Mouse (Mus musculus) heart, embryonic 14.5 days (tissue): ENCODE results near the gene Dcst2. TPM values are rescaled to one million over a fixed set of nuclear protein-coding genes. Genes with fewer than 3 reads are reported as not detected.

Experiments used
- ATAC-seq: fragments of 200-750 bp; cut with Nextera tagmentation; 2 replicates; pipeline ENCODE4 v1.8.0; 2017; ENCODE audit warnings: low read depth, moderate TSS enrichment; ENCODE audit not compliant: insufficient number of reproducible peaks, insufficient read depth, low FRiP score
- H3K27ac ChIP-seq, 2 experiments: fragments of 200-500 bp in 1 of 2; fragments of 300-500 bp in 1 of 2; sonication (generic) in 1 of 2; replicated peaks in 1 of 2; 2 replicates each; pipeline ENCODE4 v1.5.1; 2012 to 2014; ENCODE audit warnings: low read depth in 2 of 2, low read length in 2 of 2, control low read depth in 1 of 2, mild to moderate bottlenecking in 1 of 2, mixed read lengths in 1 of 2; ENCODE audit not compliant: control insufficient read depth in 1 of 2, insufficient read depth in 1 of 2
- H3K27me3 ChIP-seq: fragments of 300-500 bp; sonication (generic); 2 replicates; pipeline ENCODE4 v1.6.1; 2014; ENCODE audit warnings: mild to moderate bottlenecking, low read length, control low read depth; ENCODE audit not compliant: control insufficient read depth, insufficient read depth
- H3K36me3 ChIP-seq: fragments of 300-500 bp; sonication (generic); 2 replicates; pipeline ENCODE4 v1.6.1; 2014; ENCODE audit warnings: mild to moderate bottlenecking, control low read depth, low read length, mixed read lengths; ENCODE audit not compliant: control insufficient read depth, insufficient read depth
- H3K4me1 ChIP-seq, 2 experiments: fragments of 200-500 bp in 1 of 2; fragments of 300-500 bp in 1 of 2; sonication (generic) in 1 of 2; 2 replicates each; pipeline ENCODE4 v1.6.1; 2012 to 2014; ENCODE audit warnings: low read length in 2 of 2, control low read depth in 1 of 2, mixed read lengths in 1 of 2; ENCODE audit not compliant: control insufficient read depth in 2 of 2, insufficient read depth in 2 of 2
- H3K4me2 ChIP-seq: fragments of 300-500 bp; sonication (generic); 2 replicates; pipeline ENCODE4 v1.6.1; 2014; ENCODE audit warnings: mild to moderate bottlenecking, low read length
- H3K4me3 ChIP-seq, 2 experiments: fragments of 200-500 bp in 1 of 2; fragments of 300-500 bp in 1 of 2; sonication (generic) in 1 of 2; 2 replicates each; pipeline ENCODE4 v1.5.1; 2012 to 2014; ENCODE audit warnings: low read length in 2 of 2, mild to moderate bottlenecking in 2 of 2, control low read depth in 1 of 2, low read depth in 1 of 2, moderate library complexity in 1 of 2; ENCODE audit not compliant: control insufficient read depth in 1 of 2, insufficient read depth in 1 of 2
- H3K9ac ChIP-seq: fragments of 300-500 bp; sonication (generic); 2 replicates; pipeline ENCODE4 v1.6.1; 2014; ENCODE audit warnings: mild to moderate bottlenecking, low read length
- H3K9me3 ChIP-seq: fragments of 300-500 bp; sonication (generic); 2 replicates; pipeline ENCODE4 v1.6.1; 2016; ENCODE audit warnings: low read length, control low read depth; ENCODE audit not compliant: control insufficient read depth
- WGBS: fragments of 180-500 bp; shearing (Covaris S2); extraction: QIAGEN DNeasy Blood & Tissue Kit; methylation state at CpG from one replicate; pipeline ENCODE4 v1.1.7; 2014; 5-methylcytosine and 5-hydroxymethylcytosine counted together
- polyA plus RNA-seq: library from polyadenylated mRNA; unstranded; fragments of >200 nt; fragmentation: Nextera tagmentation; extraction: Ambion mirVana; gene quantifications from 2 replicates; pipeline ENCODE4 v1.2.1, GENCODE M21; 2014

Gene Dcst2
- polyA plus RNA-seq, 1 experiment from 2014 or later = not detected

GRCm38 (mm10) chr3:89318316-89318715 is 43.5 kb upstream of the Dcst2 start:
- Histone ChIP-seq H3K9ac (no peak overlapping the region), H3K4me3 (no peak overlapping the region), H3K36me3 (no peaks in the 10 kb centered on the region), H3K9me3 (no peaks in the 10 kb centered on the region), H3K27ac (no peak overlapping the region), H3K27me3 (peaks cover 62% of the 10 kb centered on the region), H3K4me2 (no peak overlapping the region), H3K4me1 (peaks cover 41 to 65% of the 10 kb centered on the region in 2 experiments)
- WGBS = 71% methylated on average over 8 of the region's 8 CpGs
- no peak for ATAC-seq

DNA sequence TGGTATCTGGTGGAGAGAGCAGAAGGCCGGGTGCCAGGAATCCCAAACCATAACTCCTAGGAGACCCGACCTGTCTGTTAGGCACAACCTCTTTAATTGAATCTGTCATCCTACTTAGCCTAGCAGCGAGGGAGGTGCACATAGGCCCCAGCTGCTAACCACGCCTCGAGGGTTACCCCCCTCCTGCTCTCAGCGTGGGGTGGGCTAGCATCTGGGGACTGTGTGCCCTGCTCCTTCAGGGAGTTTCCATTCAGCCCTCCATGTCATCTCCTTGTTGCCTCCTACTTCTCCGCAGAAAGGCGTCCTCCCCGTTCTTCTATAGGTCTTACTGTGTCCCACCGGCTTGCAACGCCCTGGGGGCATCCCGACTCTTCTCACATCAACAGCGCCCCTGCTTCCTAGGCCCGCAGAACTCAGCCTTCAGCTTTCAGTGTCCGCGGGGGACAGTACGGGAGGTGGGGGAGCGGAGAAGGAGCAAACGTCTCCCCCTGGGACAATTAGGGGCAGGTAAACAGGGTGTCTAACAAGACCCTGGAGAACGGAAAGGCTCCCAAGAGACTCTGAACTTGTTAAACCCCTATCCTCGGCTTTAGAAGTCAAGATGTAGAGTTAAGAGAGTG is 42.7 kb upstream of the Dcst2 start:
- 11% methylated on average over 21 of the region's 21 CpGs for WGBS
- no peaks in the 10 kb centered on the region for H3K9me3 ChIP-seq
- ATAC-seq = no peak
- no peaks in the 10 kb centered on the region for H3K36me3 ChIP-seq
- peak overlapping the region; percentile 30 to 56; a peak in 2 of 4 replicates for H3K4me3 ChIP-seq
- peak overlapping the region; percentile 22; the same call in 1 of the 2 replicates for H3K9ac ChIP-seq
- H3K27me3 ChIP-seq = peaks cover 62% of the 10 kb centered on the region
- peaks cover 41 to 64% of the 10 kb centered on the region in 2 experiments for H3K4me1 ChIP-seq
- no peak overlapping the region for H3K27ac ChIP-seq
- peak overlapping the region; percentile 99 for H3K4me2 ChIP-seq

DNA sequence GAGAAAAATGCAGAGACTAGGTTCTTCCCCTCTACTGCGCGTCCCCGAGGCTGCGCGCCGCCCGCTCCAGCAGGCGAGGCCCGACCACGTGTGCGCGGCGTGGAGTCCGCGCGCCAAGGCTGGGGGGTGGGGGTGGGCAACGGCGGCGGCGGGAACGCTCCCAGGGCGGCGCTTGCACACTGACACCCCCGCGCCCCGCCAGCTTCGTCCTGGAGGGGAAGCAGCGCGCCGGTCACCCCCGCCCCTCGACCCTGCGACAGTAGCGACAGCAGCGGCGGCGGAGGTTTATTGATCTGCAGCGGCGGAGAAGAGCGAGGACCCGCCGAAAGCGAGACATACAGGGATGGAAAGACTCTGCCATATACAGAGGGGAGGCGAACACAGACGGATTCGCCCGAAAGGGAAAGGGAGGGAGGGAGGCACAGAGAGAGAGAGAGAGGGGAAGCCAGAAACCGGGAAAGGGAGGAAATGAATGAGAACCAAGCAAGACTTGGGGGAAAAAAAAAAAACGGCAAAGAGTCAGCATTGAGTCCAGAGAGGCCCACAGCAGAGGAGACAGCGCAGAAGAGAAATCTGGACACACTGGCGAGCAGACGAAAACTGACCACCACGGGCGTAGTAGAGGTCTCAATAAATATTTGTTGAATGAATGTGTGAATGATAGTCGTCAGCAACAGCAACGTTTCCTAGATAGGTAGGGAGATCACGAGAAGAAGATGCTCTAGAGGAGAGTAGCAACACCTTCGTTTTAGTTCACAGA is 42.0 kb upstream of the Dcst2 start:
- peak overlapping the region; percentile 30 to 56 for H3K4me3 ChIP-seq
- H3K9ac ChIP-seq = peak overlapping the region; percentile 22
- 3% methylated on average over 58 of the region's 58 CpGs for WGBS
- H3K27me3 ChIP-seq = peaks cover 62% of the 10 kb centered on the region
- no peak for ATAC-seq
- H3K27ac ChIP-seq = no peak overlapping the region
- peaks cover 35 to 59% of the 10 kb centered on the region in 2 experiments for H3K4me1 ChIP-seq
- H3K9me3 ChIP-seq = no peaks in the 10 kb centered on the region
- H3K36me3 ChIP-seq = no peaks in the 10 kb centered on the region
- H3K4me2 ChIP-seq = peak overlapping the region; percentile 99

DNA sequence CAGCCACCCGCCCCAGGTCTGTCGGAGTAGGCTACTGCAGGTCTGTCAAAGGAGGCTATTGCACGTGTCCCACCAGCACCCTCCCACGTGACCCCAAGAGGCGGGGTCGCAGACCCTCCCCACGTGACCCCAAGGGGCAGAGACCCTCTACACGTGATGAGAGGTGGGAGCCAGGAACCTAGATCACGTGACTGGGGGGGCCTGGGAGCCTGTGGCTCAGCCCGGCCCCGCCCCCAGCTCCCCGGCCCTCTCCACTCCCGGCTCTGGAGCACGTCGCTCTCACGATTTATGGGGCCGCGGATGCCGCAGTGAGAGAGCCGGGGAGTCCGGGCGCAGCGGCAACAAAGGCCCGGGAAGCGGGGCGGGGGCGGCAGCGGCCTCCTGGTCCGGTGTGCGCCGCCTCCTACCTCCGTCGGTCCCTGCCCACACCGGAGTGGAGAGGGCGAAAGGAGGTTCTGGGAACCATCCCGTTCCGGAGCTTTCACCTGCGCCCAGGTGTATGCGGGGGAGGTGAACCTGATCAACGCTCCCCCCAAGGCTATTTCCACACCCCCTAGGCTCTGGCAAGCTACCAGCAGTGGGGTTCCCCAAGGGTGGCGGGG is 41.1 kb upstream of the Dcst2 start:
- H3K27me3 ChIP-seq = peaks cover 62% of the 10 kb centered on the region
- peak overlapping the region; percentile 62; the same call in 1 of the 2 replicates for H3K9ac ChIP-seq
- no peaks in the 10 kb centered on the region for H3K9me3 ChIP-seq
- ATAC-seq = no peak
- H3K36me3 ChIP-seq = no peaks in the 10 kb centered on the region
- H3K4me1 ChIP-seq = peaks cover 29 to 50% of the 10 kb centered on the region in 2 experiments; a peak in 3 of 4 replicates
- H3K4me2 ChIP-seq = peak overlapping the region; percentile 99
- H3K27ac ChIP-seq = no peak overlapping the region
- under 1% methylated on average over 41 of the region's 41 CpGs for WGBS
- H3K4me3 ChIP-seq = peak overlapping the region; percentile 51 to 56

DNA sequence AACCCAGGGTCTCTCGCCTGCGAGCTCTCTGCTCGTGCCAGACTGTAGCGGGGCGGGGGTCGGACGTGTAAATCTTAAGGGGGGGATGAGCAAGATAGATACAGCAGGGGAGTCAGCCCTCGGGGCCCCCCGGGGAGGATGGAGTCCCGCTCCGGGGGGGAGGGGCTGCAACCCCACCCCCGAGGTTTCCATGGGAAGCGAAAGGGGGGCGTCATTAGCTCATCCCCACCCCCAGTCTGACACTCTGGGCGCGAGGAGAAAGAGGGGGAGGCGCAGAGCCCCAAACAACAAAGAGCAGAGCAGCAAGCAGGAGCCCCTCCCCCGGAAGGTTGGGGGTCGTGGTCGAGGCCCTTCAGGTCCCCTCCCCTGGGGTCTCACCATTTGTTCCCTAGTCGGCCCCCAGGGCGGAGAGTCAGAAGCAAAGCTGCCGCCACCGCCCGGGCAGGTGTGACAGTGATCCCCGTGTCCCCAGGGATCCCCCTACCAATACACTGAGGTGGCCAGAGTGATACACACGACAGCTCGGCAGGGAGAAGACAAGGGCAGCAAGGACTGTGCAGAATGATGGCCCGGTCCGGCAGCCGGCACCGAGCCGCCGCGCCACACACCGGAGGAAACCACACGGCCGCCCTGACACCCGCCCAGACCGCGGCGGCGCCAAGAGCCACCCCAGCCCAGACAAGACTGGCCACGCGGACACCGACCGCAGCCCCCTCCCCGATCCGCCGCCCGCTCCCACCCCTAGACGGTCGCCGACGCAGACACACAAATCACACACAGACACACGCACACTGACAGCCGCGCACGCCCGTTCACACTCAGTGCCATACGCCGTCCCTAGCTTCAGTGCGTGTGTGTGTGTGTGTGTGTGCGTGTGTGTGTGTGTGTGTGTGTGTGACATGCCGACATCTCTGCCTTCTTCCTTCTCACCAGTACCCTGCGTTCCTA is 40.3 kb upstream of the Dcst2 start:
- H3K36me3 ChIP-seq = no peaks in the 10 kb centered on the region
- H3K4me2 ChIP-seq = peak overlapping the region; percentile 99
- no peaks in the 10 kb centered on the region for H3K9me3 ChIP-seq
- ATAC-seq = no peak
- WGBS = under 1% methylated on average over 59 of the region's 66 CpGs
- peaks cover 26 to 42% of the 10 kb centered on the region in 2 experiments; a peak in 3 of 4 replicates for H3K4me1 ChIP-seq
- no peak overlapping the region for H3K27ac ChIP-seq
- H3K27me3 ChIP-seq = peaks cover 62% of the 10 kb centered on the region
- peak overlapping the region; percentile 51 to 56 for H3K4me3 ChIP-seq
- peak overlapping the region; percentile 62 for H3K9ac ChIP-seq

DNA sequence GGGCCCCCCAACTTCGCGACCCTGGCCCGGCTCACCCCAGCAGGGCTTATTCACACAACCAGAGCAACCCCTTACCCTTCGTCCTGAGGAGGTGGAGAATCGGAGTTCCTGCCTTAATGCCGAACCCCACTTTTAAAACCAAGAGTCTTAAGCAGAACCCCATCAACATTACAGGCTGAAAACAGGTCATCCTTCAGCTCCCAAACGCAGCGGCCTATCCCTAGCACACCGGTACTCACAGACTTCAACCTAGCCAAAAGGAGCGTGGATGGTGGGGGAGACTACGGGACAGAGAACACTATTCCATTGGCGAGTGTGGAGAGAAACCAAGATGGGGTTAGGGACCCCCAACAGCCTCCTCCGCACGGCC is 39.7 kb upstream of the Dcst2 start:
- Histone ChIP-seq H3K36me3 (no peaks in the 10 kb centered on the region), H3K27ac (no peak overlapping the region), H3K9me3 (no peaks in the 10 kb centered on the region), H3K4me2 (peak overlapping the region; percentile 99), H3K4me1 (peaks cover 23 to 39% of the 10 kb centered on the region in 2 experiments; a peak in 3 of 4 replicates), H3K4me3 (peak overlapping the region; percentile 51 to 56), H3K27me3 (peaks cover 61% of the 10 kb centered on the region), H3K9ac (peak overlapping the region; percentile 62)
- no peak for ATAC-seq
- WGBS = 1% methylated on average over 14 of the region's 14 CpGs
